Mouse (Mus musculus) heart, postnatal 36 days (tissue): ENCODE measurements around the gene Gimap7. TPM values are rescaled to one million over a fixed set of nuclear protein-coding genes. Genes with fewer than 3 reads are reported as not detected.

Experiments used
- DNase-seq, 2 experiments: peaks; one replicate each; pipeline ENCODE4 v3.0.0; 2021 to 2022
- intact Hi-C: fragments of 180-260 bp; cut with DNase I; formaldehyde crosslinking; loops from one replicate; pipeline ENCODE4 v1.15.1; 2025
- total RNA-seq, 2 experiments: library from RNA; stranded (reverse); gene quantifications; 2 replicates each; pipeline ENCODE4 v1.2.3; 2021

Gene Gimap7
- total RNA-seq, 2 experiments from 2014 or later, result 0.22 TPM; not detected in 1

DNA sequence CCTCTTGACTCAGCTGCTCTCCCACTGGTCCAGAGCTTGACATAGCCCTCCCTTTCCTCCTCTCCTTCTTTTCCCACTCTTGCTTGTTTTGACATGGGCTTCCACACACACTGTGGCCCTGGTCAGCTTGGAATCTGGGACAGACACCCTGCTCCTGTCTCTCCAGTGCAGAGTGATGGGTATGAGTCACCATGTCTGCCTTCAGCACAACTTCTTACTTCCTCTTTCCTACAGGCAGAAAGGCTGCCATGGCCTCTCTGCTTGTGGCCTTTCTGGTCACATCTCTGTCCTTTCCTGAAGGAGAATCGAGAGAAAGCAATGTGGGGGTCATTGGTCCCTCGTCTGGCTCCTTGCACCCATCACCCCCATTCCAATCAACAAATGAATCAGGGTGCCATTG is 31.3 kb upstream of the Gimap7 start:
- intact Hi-C loops, result no loop called here
- DNase-seq, result no peak

DNA sequence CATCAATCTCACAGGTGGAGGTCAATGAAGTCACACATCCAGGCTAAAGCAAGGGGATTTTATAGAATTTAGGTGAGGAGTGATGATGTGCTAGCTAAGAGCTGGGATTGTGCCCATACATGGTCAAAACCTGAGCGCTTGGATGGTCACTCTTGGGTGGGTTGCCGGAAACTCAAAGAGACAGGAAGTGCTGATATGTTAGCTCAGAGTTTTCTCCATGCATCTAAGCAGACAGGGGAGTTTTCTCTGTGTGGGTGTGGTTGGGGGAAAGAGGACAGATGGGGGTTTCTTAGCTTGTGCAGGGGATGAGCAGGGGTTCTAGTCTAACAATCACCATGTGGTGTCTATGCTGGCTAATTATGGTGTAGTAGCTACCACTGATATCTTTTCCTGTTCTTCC is 29.1 kb upstream of the Gimap7 start:
- DNase-seq, result no peak
- intact Hi-C loops, result no loop called here

DNA sequence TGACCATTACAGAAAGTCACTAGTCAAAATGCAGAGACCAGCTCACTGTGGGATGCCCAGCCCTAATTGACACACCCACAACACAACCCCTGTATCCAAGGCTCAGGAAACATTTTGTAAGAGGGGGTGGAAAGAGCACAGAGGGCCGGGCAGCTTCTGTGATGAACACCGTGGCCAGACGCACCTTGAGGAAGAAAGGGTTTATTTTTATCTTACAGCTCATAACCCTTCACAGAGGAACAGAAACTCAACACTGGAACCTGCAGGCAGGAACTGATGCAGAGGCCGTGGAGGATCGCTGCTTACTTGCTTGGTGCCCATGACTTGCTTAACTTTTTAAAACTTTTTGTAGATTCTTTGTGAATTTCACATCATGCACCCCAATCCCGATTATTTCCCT is 25.5 kb upstream of the Gimap7 start:
- intact Hi-C loops, result no loop called here
- no peak for DNase-seq

DNA sequence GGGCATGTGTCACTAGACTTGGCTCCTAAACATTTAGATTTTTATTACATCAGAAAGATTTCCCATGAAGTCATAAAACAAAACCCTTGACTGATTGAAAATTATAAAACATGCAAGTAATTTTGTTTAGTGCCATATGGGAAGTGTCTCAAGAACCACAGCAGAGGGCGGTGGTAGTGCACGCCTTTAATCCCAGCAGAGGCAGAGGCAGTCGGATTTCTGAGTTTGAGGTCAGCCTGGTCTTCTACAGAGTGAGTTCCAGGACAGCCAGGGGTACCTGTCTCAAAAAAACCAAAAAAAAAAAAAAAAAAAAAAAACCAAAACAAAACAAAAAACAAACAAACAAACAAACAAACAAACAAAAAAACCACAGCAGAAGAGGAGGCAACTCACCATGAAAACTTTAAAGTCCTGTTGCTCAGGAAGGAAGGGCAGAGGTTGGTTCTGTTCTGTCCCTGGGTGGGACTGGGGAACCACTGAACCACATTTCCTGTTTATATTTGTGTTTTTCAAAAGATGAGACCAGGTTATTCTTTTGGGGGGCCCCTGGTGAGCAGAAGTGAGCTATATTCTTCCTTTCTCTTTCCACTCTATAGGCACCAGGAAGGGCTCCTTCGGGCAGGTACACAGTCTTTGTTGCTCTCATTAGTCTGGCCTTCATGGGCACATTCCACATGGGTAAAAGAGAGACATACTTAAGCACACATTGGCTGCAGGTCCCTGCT is 21.4 kb upstream of the Gimap7 start:
- no peak for DNase-seq
- intact Hi-C loops, result loop anchor here (1.0 kb wide), 1 partner anchor 12 kb away; no protein-coding TSS in a partner anchor

DNA sequence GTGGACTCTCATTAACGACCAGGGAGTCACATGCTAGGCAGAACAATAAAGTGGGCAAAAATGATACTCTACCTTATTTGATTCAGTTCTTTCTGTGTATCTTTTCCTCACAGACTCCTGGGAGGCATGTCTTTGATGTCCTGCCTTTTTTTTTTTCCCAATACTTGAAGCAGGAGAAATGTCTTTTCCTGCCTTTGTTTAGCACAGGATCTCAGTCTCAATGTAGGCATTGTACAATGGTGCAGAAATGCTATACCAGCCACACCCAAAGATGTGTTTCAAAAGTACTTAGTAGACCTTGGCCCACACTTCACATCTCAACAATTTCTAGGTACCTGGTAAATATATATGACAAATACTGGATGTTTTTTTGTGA is 20.9 kb upstream of the Gimap7 start:
- no peak for DNase-seq
- intact Hi-C loops, result loop anchor here (1.0 kb wide), 1 partner anchor 12 kb away; no protein-coding TSS in a partner anchor

DNA sequence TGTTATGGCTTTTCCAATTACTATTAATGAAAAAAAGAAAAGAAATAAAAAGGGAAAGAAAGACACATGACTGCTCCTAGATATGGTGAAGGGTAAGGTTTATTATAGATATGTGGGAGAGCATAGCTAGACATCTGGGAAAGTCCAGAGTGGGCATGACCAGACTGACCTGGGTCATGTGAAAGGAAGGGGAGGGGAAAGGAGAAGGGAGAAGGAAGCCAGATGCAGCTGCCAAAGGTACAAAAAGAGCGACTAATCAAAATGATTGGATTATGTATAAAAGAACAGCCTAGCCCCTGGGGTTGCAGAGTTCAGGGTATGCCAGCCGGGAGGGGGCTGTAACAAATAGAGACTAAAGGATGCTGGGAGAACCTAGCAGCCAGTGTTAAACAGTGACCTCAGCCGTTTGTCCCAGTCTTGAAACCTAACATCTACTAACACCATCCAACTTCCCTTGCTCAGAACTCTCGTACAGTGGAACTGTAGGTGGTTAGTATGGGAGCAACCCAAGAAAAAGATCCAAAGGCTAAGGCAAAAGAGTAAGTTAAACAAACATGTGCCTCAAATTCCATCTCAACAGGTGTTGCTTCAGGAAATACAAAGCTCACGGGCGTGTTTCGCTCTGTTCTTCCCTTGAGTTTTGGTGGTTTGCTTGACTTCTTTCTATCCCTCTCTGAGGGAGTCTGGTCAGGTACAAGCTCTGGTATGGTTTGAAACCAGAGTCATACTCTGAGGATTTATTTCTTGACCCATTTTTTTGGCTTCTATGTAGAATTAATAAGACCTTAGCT is 20.2 kb upstream of the Gimap7 start:
- no peak for DNase-seq
- intact Hi-C loops, result no loop called here

DNA sequence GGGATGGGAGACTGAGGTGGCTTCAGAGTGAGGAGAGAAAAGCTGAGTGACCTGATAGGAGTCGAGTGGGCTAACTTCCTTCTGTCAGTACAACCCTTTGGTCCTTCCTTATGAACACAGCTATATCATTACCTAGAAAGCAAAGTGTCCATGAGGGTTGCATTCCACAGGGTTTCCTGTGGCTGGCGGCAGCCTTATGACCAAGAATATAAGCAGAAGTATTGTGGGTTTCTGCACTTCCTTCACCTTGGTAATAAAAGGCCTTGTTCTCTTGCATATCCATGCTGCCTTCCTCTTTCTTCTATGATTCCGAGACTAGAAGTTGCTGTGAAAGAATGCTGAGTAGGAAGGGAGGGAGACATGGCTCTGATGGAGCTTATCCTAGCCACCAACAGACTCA is 19.5 kb upstream of the Gimap7 start:
- intact Hi-C loops, result no loop called here
- no peak for DNase-seq

DNA sequence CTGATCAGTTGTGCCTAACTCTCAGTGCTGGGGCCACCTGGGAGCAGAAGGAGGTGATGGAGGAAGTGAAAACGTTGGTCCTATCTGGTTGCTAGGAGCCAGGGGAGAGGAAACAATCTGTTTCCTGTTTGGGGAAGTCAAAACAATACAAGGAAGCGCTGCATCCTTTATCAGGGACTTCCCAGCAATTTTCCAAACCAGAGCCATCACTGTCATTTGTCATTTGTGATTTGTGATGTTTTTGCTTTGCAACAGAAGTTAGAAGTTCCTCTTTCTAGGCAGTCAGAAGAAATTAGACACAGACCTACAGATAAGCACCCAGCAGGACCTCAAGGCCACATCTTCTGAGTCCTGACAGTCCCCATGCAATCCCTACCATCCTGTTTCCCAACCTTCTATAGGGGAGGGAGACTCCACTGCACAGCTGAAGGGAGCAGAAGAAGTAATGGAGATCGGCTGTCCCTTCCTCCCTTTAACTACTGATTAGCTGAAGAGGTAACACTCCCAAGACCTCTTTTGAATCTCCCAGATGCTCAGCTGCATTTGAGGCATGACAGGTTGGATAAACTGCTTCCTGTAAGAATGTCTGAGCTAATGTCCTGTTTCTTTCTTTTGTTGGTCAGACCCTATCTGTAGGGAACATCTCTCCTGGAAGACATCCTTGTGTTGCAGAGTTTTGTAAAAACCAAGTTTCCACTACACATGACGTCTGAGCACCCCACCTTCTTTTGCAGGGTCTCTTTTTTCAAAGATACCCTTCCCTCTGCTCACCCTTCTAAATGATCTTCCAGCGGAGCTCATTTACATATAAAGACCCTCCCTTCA is 18.0 kb upstream of the Gimap7 start:
- DNase-seq, result no peak
- intact Hi-C loops, result no loop called here

DNA sequence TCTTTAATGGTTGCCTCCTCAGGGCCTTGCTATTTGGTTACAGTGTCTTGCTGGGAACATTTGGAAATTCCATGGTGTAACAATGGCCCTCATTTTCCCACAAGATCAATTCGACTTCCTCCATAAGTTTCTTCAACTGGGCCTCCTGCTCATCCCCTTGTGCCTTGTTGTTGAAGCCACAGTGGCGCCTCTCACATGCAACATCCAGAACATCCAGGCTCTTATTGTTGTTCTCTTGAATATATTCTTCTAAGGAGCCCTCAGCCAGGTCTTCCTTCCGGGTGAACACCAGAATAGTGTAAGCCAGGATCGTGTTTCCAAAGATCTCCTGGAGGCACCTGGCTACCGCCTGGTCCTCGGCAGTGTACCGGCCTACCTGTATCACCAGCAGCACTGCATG is 16.3 kb upstream of the Gimap7 start:
- intact Hi-C loops, result no loop called here
- no peak for DNase-seq

DNA sequence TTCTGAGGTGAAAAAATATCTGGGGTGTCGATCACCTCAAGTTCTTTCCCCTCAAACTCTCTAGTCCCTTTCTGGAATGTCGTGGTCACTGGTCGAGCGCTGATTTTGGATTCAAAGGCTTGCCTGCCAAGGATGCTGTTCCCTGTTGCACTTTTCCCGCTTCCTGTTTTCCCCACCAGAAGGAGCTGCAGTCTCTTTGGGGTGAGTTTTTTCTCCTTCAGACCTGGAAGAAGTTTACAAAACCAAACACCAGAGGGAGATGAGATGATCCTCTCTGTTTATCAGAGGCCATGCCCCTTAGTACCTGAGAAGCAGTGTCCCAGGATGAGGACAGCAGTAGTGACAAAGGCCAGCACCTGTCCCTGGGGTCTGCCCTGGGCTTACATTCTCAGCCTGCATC is 15.8 kb upstream of the Gimap7 start:
- no peak for DNase-seq
- intact Hi-C loops, result no loop called here

DNA sequence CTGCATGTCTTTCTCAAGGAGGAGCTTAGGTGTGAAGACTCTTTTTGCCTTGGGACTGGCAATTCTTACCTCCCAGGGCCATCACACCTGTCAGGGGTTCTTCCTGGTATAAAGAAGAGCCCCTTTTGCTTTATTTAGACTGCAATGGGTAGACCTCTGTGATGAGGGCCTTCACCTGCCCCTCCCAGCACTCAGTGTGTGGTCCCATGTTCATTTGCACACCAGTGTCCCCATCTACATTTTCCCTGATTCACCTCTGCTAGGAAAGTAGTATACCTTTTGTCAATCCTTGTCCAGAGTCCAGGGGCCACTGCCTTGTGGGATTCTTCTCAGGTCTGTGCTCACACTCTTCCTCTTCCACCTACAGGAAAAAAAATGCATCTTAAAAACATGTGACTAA is 14.3 kb upstream of the Gimap7 start:
- intact Hi-C loops, result loop anchor here (2.0 kb wide), 1 partner anchor 43 kb away; the partner anchor contains the start of gene Gimap5
- DNase-seq, result no peak

DNA sequence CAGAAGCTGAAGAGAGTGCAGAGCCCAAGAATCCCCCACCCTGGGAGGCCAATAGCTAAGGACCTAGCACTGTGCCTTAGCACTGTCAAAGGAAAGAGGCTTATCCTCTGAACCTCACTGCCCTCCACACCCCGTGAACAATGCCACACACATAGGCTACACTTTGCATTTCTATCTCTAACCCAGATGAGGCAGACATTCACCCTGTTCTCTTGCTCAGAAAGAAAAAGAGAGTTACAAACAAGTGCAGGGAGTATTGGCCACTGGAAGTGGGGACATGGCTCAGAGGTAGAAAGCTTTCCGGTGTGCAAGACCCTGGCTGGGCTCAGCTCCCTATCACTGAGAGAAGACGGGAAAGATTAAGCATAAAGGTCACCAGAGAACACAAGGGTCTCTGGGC is 12.3 kb upstream of the Gimap7 start:
- intact Hi-C loops, result no loop called here
- no peak for DNase-seq

DNA sequence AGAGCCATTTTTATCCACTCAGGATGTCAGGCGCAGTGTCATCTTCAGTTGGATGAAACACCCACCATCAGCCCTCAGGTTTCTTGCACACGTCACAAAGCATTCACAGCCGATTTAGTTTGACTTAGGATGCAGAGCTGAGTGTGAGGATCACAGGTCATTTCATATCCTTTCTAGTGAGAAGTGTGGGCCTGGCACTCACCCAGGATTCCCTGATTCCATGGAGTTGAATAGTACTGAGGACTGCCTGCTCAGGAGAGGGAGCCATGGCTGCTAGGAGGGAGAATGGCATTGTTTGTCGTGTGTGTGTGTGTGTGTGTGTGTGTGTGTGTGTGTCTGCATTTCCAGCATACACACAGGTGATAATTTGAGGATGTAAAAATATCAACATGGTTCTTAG is 1.9 kb downstream of the Gimap7 start:
- no peak for DNase-seq
- intact Hi-C loops, result no loop called here

DNA sequence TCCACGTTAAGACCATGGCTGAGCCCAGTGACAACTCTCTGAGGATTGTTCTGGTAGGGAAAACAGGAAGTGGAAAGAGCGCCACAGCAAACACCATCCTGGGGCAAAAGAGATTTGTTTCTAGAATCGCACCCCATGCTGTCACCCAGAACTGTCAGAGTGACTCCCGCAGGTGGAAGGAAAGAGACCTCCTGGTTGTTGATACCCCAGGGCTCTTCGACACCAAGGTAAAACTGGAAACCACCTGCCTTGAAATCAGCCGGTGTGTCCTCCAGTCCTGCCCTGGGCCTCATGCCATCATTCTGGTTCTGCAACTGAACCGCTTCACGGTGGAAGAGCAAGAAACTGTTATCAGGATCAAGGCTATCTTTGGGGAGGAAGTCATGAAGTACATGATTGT is 5.0 kb downstream of the Gimap7 start:
- DNase-seq, result no peak
- intact Hi-C loops, result no loop called here

DNA sequence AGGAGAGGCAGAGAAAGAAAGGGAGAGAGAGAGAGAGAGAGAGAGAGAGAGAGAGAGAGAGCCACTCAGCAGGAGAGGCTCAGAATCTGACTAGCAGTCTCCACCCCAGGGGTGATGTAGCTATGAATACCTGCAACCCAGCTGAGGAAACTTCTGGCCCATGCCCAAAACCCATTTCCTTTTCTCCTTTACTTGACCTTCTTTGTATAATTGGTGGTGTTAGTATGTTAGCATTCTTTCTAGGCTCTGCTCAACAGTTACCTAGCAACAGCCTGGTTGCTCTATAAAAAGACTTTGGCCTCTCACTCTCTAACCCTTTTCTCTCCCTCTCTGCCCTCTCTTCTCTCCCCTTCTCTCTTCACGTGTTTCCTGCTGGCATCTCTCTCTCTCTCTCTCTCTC is 7.1 kb downstream of the Gimap7 start:
- DNase-seq, result peak in 1 of 2 experiments; percentile 57
- intact Hi-C loops, result no loop called here

DNA sequence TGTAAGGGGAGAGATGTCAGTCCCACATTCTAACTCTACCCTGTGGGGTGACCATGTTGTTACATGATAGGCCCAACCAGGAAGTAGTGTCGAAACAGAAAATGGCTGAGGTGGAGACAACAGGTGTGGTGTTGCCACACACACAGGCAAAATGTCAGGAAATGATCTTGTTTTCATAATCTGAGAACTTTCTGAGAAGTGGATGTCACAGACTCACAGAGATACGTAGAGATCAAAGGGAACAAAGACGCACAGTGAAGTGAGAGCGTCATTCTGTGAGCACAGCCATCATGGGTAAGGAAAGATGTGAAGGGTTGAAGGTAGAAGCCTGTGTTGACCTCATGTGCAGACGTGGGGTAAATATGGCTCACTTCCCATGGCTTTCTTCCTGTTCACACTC is 9.3 kb downstream of the Gimap7 start:
- intact Hi-C loops, result no loop called here
- no peak for DNase-seq

DNA sequence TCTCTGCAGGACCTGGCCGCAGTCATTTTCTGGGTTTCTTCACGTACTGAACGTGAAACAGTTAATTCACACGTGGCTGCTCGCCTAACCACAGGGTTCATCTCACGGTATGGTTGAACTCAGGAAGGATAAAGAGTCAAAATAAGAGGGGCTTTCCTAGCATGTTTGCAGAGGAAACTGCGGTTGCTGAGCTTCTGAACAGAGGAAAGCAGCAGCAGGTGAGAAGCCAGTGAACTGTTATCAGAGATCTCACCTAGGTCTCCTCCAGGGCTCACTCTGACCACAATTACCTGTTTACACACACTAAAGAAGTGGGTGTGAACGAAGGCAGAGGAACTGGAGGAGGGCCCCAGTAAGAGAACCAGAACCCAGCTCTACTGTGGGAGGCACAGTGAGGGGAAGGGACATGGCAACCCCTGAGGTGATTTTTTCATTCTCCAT is 14.5 kb downstream of the Gimap7 start:
- no peak for DNase-seq
- intact Hi-C loops, result no loop called here

DNA sequence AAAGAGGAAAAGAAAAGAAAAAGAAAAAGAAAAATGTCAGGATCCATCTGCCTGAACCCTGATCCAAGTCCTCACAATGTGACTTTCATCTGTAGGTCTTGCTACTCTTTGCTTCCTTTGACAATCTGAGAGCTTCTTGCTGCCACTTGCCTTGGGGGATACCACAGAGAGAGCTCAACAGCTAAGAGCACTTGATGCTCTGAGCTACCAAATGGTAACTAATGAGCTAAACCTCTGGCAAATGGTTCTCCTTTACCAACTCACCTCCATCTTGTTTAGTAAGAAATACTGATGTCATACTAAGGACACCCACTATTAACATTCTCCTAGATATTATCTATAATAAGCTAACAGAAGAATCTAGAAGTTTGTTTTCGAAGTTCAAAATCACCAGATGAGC is 15.2 kb downstream of the Gimap7 start:
- intact Hi-C loops, result no loop called here
- DNase-seq, result no peak

DNA sequence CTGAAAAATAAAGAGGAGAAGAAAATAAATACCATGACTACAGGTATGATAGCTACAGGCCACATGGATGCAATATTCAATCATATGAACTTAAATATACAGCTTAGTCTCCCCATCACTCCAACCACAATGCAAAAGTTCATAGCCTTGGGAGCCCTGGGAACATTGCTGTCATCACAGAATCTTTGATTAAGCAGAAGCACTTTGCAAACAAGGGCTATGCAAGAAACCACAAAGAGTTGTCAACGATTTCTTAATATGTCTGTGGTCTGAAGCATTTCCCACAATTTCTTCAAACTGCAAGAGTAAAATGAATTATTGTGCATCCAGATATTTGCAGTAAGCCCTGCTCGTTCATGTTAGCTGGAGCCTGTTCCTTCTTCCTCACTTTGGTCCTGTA is 18.6 kb downstream of the Gimap7 start:
- no peak for DNase-seq

DNA sequence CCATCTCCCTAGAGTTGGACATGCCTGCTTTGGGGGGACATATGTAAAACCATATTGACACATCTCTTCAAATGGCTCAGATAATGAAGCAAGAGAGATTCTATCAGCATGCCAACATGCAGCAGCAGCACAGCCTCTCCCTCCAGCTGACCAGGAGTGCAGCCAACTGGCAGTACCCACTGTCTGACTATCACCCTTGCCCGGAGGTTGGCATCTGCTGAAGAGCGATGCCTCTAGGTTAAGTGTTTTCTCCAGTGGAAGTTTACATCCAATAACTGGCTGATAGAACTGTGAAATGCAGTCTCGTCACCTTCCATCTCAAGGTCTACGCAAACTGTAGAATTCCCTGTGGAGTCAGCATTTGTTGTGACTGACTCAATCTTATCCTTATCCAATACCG is 19.3 kb downstream of the Gimap7 start:
- no peak for DNase-seq
- intact Hi-C loops, result loop anchor here (2.0 kb wide), 1 partner anchor 25 kb away; no protein-coding TSS in a partner anchor

More for the DNA sequence above, 18.6 kb downstream of the Gimap7 start:
- intact Hi-C loops, result loop anchor here (2.0 kb wide), 1 partner anchor 24 kb away; no protein-coding TSS in a partner anchor
